Mouse (Mus musculus) stomach, postnatal 0 days (tissue): Measurements from ENCODE around the gene Lelp1.

ENCODE experiments used
- CTCF ChIP-seq: IDR thresholded peaks from 2 replicates; pipeline ENCODE4 v1.5.1; 2016; ENCODE audit warnings: antibody characterized with exemption, low read depth, mild to moderate bottlenecking, moderate library complexity
- EP300 ChIP-seq: optimal IDR thresholded peaks from 2 replicates; pipeline ENCODE3; 2016; ENCODE audit warnings: antibody characterized with exemption

GRCm38 (mm10) chr3:92142644-92143043 is at the start of gene Lelp1:
- TF ChIP-seq EP300 (no peak), CTCF (no peak)
